Mouse (Mus musculus): ENCODE measurements at regions not wholly inside any gene's neighbourhood (a gene's known extent, or its start where the extent isn't known, plus 50 kb on each side); places are given as distances from the start of the nearest gene placed in this dataset.
"Not testable (repeated sequence)": the region's sequence is repeated elsewhere in the genome, so short reads cannot be mapped to it uniquely, and the experiment has no call there.

DNA sequence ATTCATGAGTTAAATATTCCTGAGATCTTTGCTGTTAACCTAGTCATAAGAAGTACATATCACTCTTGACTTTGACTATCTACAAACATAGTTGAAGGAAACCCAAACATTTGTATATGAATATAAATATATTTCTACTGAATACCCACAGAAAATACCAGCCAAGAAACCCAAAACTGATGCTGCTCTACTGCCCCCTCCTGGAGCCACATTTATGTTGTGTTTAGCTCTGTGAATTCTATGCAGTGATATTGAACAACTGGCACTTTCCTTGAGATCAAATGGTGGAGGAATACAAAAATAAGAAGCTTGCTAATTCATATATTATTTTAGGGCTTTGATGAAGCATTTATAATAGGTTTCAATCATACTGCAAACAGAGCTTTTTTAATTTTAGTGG, 89.7 kb upstream of the Mageb16 start:
- peak in 1 of 2 experiments; percentile 43 for DNase-seq (ENCODE audit: inconsistent age in 2 of 2, low spot score in 1 of 2)

- not testable (repeated sequence) for DNase-seq (ENCODE audit: inconsistent age in 2 of 2, low spot score in 1 of 2)
Observed at GRCm38 (mm10) chrX:79758596-79758995, 87.4 kb upstream of the Mageb16 start.
